Mouse (Mus musculus) 416B (cell line): ENCODE data around the gene Gm5089.

Experiments
- DNase-seq: peaks from one replicate; pipeline ENCODE4 v3.0.0; 2011; ENCODE audit warnings: low read depth

The Gm5089 gene

GRCm38 (mm10) chr14:122426529-122427203, 24.2 kb downstream of the Gm5089 start:
- DNase-seq = no peak

- DNase-seq = no peak
Measured at GRCm38 (mm10) chr14:122424441-122424840, 26.5 kb downstream of the Gm5089 start.

- no peak for DNase-seq
Measured at GRCm38 (mm10) chr14:122416166-122416771, 34.6 kb downstream of the Gm5089 start.

- no peak for DNase-seq
Measured at GRCm38 (mm10) chr14:122414786-122415185, 36.1 kb downstream of the Gm5089 start.

GRCm38 (mm10) chr14:122413542-122413928, 37.4 kb downstream of the Gm5089 start:
- DNase-seq = no peak

- no peak for DNase-seq
Measured at GRCm38 (mm10) chr14:122412841-122413541, 37.9 kb downstream of the Gm5089 start.

- DNase-seq = no peak
Measured at GRCm38 (mm10) chr14:122406541-122407219, 44.2 kb downstream of the Gm5089 start.

GRCm38 (mm10) chr14:122405897-122406540, 44.9 kb downstream of the Gm5089 start:
- DNase-seq = no peak

- no peak for DNase-seq
Measured at GRCm38 (mm10) chr14:122405236-122405635, 45.7 kb downstream of the Gm5089 start.

- DNase-seq = no peak
Measured at GRCm38 (mm10) chr14:122404596-122405154, 46.2 kb downstream of the Gm5089 start.

GRCm38 (mm10) chr14:122403422-122403940, 47.4 kb downstream of the Gm5089 start:
- no peak for DNase-seq

GRCm38 (mm10) chr14:122402716-122403258, 48.1 kb downstream of the Gm5089 start:
- no peak for DNase-seq

GRCm38 (mm10) chr14:122401886-122402285, 49.0 kb downstream of the Gm5089 start:
- DNase-seq = no peak

- no peak for DNase-seq
Measured at GRCm38 (mm10) chr14:122399906-122400305, 51.0 kb downstream of the Gm5089 start.

GRCm38 (mm10) chr14:122398676-122399075, 52.2 kb downstream of the Gm5089 start:
- peak; percentile 2 for DNase-seq

GRCm38 (mm10) chr14:122393119-122393518, 57.8 kb downstream of the Gm5089 start:
- DNase-seq = no peak

- DNase-seq = no peak
Measured at GRCm38 (mm10) chr14:122390935-122391334, 60.0 kb downstream of the Gm5089 start.

- no peak for DNase-seq
Measured at GRCm38 (mm10) chr14:122389684-122390370, 61.1 kb downstream of the Gm5089 start.

- DNase-seq = no peak
Measured at GRCm38 (mm10) chr14:122388431-122389031, 62.4 kb downstream of the Gm5089 start.

GRCm38 (mm10) chr14:122387781-122388180, 63.1 kb downstream of the Gm5089 start:
- DNase-seq = no peak
